Mouse (Mus musculus): Measurements from ENCODE around the gene Hras. TPM values are rescaled to one million over a fixed set of nuclear protein-coding genes. Genes with fewer than 3 reads are reported as not detected.

Hras gene
- polyA plus RNA-seq, 1 experiment: 46.6 TPM

DNA sequence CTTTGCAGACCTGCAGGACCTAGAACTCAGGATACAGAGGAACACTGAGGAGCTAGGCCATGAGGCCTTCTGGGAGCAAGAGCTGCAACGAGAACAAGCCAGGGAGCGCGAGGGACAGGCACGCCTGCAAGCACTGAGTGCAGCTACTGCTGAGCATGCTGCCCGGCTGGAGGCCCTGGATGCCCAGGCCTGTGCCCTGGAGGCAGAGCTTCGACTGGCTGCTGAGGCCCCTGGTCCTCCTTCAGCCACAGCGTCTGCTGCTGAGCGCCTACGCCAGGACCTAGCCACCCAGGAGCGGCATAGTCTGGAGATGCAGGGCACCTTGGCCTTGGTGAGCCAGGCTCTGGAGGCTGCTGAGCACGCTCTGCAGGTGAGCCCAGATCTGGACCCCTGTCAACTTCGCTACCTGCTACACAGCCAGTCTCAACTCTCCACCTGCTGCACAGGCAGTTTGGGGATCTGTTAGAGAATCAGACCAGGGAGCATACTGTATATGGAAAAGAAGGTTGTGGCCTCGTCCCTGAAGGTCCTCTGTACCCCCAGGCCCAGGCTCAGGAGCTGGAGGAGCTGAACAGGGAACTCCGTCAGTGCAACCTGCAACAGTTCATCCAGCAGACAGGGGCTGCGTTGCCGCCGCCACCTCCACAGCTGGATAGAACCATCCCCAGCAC is 23.7 kb upstream of the Hras start:
- no peak for TF ChIP-seq GATA1 (IDR thresholded peaks at IDR 0.05; ENCODE audit: low read length)

DNA sequence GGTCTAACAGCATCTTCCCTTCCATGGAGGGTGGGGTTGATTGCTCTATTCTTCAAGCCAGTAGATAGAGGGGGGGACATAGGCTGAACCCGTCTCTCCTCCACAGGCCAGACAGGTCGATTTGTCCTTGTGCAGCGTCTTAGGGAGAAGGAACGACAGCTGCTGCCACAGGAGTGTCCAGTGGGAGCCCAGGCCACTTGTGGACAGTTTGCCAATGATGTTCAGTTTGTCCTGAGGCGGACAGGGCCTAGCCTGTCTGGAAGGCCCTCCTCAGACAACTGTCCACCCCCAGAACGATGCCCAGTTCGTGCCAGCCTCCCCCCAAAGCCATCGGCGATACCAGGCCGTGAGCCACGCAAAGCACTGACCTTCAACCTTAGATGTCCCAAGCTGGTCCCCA is 23.1 kb upstream of the Hras start:
- no peak for TF ChIP-seq GATA1 (IDR thresholded peaks at IDR 0.05; ENCODE audit: low read length)

DNA sequence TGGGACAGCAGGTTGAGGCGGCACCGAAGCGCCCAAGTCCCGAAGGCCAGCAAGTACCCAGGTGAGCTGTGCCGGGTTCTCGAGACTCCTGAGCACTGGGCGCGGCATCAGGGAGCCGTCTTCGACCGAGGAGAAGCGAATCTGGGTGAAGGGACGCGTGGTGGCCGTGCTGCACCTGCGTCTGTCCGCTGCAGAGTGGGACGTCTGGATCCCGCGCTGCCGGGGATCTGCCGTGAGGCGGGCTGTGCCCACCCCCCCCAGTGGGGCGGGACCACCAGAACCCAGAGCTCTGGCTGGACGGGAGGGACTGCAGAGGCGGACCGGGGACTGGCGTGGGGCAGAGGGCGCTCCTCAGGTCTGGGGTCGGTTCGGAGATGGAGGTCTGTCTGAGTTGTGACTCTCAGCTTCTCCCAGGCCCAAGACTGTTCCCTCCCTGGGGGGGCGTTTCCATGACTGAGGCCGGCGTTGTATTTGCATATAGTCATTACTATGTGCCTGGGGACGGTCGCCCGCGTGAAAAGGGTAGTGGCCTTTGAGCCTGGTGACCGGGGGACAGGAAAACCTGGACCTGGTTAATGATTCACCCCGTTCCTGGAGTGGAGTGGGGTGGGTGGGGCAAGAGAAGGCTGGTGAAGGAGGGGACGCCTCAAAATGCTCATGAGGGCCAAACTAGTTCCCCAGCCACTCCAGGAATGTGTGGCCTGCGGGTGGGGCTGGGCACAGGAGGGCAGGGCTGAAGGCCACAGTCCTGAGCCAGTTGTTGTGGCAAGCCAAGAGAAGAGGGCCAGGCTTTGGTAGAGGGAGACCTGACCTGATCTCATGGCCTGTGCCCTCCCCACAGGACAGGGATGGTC is 22.3 kb upstream of the Hras start:
- no peak for TF ChIP-seq GATA1 (IDR thresholded peaks at IDR 0.05; ENCODE audit: low read length)

DNA sequence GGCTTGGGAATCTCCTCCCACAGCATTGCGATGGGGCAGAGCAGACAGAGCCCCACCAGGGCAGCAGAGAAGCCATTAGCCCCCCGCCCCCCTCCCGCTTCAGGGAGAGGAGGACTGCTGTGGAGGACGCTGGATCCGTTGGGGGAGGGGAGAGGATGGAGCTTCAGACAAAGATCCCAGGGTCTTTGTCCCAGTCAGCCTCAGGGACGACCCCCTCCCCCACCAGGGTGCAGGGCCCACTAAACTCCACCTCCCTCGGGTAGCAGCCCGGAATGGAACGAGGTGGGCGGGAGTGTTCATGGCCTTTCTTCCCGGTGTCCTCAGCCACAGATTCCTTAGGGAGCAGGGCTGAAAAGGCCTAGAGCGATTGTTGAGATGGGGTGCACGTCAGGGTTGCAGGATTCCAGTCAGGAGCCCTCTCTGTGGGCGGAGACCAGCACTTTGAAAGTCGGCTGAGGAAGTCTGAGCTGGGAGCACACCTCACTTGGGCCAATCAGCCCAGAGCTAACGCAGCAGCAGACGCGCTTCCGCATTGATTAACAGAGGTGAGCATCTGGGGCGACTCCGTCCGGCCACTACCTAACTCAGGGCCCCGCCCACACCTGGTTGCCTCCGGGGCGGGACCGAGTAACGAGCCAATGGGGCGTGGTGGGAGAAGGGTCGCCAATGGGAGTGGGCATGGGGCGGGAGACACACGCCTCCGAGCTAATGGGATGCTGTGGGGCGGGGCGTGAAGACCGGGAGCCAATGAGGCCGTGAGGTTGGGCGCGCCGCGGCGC is 21.5 kb upstream of the Hras start, which contains the start of gene Rassf7:
Rassf7 (plus strand) TSS at position 760 of the 779 bp plus-strand sequence.
- TF ChIP-seq GATA1 (IDR thresholded peaks at IDR 0.05; ENCODE audit: low read length): no peak

DNA sequence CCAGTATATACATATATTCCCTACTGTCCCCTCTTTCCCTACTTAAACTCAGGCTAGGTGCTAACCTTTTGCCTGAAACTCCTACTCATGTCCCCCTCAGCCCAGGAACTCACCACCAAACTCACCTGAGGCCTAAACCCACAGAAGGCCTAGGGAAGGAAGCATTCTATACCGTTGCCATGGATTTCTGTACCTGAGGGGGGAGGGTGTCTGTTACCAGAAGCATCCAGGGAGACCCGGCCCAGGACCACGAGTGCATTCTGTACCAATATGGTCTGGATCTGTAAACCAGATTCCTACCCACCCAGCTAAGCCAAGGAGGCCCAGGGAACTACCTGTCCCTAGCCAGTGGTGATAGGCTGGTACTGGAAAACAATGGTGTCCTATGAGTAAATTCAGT is 20.5 kb upstream of the Hras start:
- TF ChIP-seq GATA1 (IDR thresholded peaks at IDR 0.05; ENCODE audit: low read length): no peak

DNA sequence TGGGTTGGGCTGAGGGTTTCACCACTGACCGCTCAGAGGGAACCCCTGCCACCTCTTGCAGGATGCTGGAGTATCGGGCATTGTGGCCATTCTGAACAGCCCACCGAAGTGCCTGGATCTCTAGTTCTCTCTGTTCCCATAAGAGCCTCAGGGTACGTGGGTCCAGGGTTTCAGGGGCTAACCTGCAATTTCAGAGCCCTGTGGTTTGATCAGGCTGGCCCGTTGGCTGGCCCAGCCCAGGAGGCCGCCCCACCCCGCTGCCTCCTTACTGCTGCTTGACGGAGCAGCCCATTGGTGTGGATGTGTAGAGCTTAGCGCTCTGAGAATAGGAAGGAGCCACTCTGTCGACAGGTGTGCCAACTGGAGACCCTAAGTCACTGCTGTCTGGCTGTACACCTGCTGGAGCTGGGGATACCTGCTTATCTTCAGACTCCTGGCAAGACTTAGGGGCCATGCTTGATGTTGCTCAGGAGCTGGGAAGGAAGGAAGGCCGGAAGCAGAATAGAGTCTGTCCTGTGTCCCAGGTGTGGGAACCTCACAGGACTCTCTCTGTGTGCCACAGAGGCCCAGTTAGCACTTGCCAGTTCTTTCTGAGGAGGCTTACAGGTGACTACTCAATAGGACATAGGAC is 19.9 kb upstream of the Hras start, which contains the start of gene Lmntd2:
Lmntd2 (minus strand) TSS at position 476 of the 631 bp plus-strand sequence.
- TF ChIP-seq GATA1 (IDR thresholded peaks at IDR 0.05; ENCODE audit: low read length): no peak

DNA sequence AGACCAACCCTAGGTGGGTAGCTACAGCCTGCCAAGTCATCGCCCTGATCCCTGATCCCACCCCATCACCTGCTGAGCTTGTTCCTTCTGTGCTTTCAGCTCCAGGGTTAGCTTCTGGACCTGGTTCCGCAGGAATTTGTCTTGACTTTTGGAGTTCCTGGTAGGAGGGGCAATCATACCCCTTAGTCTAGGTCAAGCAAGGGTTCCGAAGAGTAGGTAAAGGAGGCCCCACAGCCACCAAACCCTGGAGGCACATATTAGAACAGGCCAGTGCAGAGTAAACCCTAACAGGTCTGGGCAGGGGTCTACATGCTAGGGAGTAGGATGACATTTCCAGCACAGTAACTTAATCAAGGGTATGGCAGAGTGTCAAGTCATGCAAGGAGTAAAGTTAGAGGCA is 19.3 kb upstream of the Hras start:
- no peak for TF ChIP-seq GATA1 (IDR thresholded peaks at IDR 0.05; ENCODE audit: low read length)

DNA sequence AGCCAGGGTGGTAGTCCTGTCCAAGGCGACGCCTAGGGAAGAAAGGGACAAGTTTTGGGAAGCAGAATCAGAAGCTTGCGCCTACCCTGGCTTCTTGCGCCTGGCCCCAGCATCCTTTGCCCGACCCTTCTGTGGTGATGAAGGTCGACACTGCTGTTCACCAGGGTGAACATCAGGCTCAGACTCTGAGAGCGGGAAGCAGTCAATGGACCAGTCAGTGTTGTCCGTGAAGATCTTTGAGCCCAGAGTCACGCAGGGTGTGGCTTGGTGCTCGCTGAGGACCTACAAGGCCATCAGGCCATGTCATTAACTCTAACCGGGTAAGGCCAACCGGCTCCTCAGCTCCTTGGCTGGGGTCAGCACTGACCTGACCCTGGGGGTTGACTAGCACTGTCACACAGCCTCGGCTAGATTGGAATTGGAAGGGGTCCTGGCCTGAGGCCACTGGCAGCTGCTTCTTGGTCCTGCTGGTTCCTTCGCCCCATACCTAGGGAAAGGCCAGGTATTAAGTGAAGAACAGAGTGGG is 16.9 kb upstream of the Hras start:
- TF ChIP-seq GATA1 (IDR thresholded peaks at IDR 0.05; ENCODE audit: low read length): no peak

DNA sequence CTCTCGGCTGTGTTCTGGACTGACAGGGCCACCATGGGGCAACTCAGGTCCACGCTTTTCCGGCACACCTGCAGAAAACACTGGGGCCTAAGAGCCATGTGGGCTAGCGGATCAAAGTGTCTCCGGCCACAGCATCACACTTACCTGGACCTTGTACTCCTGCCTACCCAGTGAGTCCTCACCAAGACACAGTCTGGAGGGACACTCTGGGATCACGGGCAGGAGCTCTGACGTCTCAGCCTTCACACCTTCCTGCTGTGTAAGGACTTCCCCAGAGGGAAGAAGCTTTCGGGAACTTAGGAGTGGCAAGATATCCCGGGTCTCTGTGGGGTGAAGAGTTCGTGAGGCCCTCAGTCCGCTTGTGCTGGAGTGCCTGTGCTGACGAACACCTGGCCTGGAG is 16.3 kb upstream of the Hras start:
- TF ChIP-seq GATA1 (IDR thresholded peaks at IDR 0.05; ENCODE audit: low read length): no peak

DNA sequence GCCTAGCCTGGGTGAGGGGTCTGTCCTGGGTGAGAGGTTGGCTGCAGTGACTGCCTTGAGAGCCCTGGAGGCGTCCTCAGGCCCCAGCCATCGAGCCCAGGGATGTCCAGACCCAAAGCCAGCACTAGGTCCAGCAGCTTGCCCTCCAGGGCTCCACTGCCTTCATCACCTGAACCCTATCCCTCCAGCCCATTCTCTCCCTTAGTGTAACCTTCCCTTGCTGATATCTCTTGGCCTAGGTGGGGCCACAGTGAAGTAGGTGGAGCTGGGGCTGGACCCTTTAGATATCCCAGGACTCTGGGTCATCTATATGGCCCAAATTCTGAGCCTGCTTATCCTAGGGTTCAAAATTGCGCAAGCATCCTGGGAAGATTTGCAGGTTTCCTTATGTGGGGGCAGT is 15.7 kb upstream of the Hras start:
- no peak for TF ChIP-seq GATA1 (IDR thresholded peaks at IDR 0.05; ENCODE audit: low read length)

DNA sequence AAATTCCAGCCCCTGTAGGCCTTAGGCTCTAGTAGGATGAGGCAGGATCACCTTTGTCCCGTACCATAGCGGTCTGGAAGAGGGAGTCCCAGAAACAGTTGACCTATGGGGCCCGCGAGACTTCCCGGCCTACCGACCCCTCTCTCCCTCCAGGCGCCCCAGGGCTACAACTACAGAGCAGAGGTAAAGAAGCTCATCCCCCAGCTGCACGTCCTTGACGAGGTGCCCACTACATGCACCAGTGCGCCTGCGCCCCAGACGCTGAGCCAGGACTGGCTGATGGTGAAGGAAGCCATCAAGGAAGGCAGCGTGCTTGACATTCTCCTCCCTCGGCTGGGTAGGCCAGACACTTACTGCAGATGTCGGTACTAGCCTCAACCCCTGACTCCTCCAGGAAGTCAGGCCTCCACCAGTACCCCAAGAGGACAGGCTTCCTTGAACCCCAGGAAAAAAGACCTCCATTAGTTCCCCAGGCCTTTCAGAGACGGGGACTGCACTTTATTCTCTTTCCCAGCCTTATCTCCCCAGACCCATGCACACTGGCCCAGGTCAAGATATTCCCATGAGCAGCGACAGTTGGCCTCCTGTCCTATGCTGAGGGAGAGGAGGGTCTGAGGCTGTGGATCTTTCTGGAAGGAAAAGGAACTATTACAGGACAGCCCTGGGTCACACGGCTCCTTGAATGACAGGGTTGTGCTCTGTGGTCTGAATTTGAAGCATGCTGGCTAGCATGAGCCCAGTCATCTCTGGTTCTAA is 12.6 kb upstream of the Hras start:
- no peak for TF ChIP-seq GATA1 (IDR thresholded peaks at IDR 0.05; ENCODE audit: low read length)

DNA sequence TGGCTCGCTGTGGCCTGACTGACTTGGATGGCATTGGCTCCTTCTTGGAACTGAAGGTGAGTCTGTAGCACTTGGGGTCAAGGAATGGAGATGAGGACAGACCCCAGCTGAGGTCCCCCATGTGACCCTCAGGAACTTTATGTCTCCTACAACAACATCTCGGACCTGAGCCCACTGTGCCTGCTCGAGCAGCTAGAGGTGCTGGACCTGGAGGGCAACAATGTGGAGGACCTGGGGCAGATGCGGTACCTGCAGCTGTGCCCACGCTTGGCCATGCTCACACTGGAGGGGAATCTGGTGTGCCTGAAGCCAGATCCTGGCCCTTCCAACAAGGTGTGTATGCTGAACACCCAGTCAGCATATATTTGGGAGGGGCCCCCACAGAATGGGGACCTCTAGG is 11.7 kb upstream of the Hras start:
- no peak for TF ChIP-seq GATA1 (IDR thresholded peaks at IDR 0.05; ENCODE audit: low read length)

DNA sequence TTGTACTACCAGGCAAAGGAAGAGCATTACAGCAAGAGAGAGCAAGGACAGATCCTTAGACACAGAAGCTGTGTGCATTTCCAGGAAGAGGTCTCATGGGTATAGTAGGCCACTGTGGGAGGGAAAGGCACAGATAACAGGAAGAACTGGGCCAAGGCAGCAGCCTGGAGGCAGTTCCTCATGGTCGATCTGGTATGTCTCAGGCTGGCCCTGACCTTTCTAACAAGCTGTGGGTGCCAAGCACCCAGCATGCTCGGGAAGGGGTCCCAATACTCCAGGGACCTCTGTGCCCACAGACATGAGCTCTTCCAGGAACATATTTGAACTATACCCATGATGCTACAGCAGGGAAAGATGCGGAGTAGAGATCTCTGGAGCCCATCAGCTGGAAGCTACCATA is 10.7 kb upstream of the Hras start:
- TF ChIP-seq GATA1 (IDR thresholded peaks at IDR 0.05; ENCODE audit: low read length): no peak

DNA sequence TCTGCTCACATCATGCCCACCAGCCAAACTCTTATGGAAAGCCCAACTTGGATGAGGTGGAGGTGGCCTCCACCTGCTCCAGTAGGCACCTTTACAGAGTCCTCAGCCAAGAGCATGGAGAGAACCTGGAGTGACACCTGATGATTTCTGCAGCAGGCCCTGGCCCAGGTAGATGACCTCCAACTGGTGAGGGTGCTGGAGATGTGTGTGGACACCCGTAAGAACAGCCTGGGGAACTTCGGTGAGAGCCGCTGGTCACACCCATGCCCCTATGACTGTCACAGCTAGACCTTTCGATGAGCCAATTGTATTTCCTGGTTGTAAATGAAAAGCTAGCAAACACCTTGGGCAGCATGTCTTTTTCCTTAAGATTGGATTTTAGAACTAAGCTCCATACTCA is 4.3 kb upstream of the Hras start:
- no peak for TF ChIP-seq GATA1 (IDR thresholded peaks at IDR 0.05; ENCODE audit: low read length)

All from G1E-ER4 (cell line).